Mouse (Mus musculus) ES-CJ7 (cell line): ENCODE results near the gene Tsks.

Experiments used
- DNase-seq: peaks from one replicate; pipeline ENCODE4 v3.0.0; 2011; ENCODE audit warnings: low read depth, low spot score

The Tsks gene

DNA sequence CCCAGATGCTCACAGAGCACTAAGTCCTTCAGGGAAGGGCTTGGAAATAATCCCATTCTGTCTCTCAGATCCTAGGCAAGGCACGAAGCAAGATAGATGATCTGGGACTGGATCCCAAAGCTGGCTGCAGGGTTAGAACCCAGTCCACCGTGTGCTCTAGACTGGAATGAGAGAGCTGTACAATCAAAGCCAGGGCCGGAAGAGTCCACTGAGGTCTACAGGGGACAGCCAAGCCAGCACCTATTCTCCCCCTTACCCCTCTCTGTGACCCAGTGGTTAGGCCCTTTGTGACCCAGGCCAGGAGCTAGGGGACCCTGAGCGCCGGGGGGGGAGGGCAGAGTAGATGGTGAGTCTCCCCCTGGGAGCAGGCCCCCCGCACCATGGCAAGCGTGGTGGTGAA lies at the start of gene Tsks:
TSS of gene Tsks (plus strand) at position 301 of the 400 bp plus-strand sequence.
- DNase-seq: peak; percentile 5

DNA sequence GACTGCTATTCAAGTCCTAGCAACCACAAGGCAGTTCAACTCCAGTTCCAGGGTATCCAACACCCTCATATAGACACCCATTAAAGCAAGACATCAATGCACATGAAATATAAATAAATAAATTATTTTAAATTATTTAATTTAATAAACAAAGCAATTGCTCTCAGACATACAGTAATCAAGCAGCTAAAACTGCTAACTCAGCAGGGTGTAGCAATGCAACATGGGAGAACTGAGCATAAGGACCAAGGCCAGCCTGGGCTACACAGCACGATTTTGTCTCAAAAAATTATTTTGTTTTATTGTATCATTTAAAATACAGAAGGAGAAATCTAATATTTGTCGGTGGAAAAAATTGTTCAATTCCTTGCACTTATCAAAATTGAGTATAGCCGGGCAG lies 48.8 kb upstream of the Tsks start:
- DNase-seq: no peak

DNA sequence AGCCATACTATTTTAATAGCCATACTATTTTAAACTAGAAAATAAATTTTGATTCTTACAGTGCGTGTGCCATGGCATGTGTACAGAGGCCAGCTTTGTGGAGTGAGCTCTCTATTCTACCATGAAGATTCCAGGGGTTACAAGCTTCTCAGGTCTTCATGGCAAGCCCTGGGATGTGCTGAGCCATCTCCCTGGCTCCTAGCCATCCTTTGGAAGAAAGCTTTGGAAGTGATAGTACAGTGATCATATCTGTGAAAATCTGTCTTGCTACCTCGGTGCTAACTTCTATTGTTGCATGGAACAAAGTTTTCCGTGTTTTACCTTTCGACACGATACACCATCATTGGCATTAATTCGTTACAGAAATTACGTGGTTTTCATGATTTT lies 47.8 kb upstream of the Tsks start:
- no peak for DNase-seq

DNA sequence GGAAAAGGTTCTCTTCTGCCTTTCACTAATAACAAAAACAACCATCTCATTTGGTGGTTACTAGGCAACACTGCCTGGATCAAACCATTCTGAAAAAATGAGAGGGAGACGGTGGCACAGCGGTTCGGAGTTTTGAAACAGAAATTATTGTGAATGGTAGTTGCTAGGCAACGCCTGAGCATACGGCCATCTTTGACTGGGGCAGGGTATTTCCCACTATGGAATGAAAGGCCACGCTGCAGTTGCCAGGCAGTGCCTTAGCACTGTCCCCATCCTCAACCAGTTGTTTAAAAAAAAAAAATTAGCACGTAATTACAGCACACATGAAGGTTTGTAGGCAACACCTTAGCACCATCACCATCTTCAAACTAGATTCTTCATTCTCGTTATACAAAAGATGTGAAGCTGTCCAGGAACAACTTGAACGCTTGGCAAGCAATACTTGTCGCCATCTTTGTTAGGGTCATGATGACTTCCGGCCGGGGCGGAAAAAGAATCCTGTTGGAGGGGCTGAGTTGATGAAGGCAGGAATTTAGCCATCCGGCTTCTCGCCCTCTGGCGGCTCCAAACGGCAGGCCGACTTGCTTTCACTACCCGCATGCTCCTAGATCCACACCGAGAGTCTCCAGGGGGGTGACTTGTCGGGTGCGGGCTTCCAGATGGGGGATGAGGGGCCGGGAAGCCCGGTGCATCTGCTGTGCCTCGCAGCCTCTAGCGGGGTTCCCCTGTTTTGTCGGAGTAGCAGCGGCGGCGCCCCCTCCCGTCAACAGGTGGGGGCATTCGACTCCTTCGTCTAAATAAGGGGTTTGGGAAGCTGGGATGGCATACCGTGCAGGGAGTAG lies 47.2 kb upstream of the Tsks start, which contains the start of gene Fuz:
TSS of gene Fuz (plus strand) at position 487 of the 842 bp plus-strand sequence.
- peak; percentile 96 for DNase-seq

DNA sequence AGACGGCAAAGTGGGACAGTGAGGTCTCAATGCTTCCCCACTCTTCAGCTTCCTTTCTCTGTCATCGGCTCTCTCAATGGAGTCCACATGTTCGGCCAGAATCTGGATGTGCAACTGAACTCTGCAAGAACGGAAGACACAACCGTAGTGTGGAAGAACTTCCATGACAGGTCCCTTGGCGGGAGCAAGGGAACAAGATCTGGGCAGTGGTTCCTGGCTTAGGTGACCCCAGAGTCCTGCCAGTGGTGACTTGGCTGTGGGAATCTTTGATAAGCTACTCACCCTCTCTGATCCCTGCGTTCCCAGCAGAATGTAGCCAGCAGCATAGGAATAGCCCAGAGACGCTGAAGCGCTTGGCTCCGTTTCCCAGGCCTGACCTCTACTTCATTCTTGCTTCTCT lies 46.5 kb upstream of the Tsks start:
- no peak for DNase-seq

DNA sequence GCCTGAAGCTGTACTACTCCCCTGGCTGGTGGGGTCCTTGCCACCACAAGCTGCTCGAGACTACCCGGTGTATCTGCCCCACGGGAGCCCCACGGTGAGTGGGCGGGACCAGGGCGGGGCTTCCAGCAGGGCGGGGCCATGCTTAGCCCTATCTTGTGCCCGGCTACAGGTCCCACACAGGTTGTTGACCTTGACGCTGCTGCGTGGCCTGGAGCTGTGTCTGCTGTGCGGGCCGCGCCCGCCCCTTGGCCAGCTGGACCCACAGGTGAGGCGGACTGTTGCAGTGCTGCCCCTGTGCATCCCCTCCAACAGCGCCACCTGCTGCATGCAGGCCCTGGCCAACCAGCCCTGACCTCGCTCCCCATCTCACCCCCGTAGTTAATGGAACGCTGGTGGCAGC lies 44.4 kb upstream of the Tsks start:
- DNase-seq: peak; percentile 76

DNA sequence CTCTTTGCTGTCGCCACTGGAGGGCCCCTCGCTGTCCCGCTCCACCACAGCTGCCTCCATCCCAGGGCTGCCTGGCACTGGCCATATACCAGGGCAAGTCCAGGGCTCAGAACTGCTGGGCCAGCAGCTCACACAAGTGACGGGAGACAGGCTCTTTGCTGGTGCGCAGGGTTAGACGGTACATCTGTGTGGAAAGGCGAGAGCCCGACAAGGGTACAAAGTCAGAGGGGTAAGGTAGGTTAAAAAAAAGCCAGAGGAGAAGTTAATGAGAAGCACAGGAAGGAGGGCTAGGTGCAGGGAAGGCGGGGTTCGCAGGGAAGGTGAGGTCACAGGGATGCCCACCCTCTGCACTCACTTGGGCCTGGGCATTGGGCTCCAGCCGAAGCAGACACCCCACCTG lies 42.4 kb upstream of the Tsks start:
- no peak for DNase-seq

DNA sequence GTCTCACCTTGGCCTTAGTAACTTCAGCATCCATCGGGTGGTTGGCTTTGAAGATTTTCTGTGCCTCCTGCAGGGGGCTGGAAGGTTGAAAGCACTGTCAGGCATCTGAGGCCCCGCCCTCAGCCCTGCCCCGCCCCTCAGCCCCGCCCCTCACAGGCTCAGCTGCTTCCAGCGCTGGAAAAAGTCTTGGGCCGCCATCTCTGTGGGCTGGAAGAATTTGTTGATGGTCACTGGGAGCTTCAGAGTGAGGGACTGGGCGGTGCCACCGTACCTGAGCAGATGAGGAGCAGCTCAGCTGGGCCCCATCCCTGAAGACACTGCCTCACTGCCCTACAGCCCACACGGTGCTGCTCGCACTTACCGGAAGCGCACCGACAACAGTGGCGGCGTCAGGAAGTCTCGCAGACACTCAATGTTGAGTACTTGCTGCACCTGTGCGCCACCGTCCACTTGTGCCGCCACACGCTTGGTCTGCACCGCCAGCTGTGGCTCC lies 41.7 kb upstream of the Tsks start:
- DNase-seq: peak; percentile 84

DNA sequence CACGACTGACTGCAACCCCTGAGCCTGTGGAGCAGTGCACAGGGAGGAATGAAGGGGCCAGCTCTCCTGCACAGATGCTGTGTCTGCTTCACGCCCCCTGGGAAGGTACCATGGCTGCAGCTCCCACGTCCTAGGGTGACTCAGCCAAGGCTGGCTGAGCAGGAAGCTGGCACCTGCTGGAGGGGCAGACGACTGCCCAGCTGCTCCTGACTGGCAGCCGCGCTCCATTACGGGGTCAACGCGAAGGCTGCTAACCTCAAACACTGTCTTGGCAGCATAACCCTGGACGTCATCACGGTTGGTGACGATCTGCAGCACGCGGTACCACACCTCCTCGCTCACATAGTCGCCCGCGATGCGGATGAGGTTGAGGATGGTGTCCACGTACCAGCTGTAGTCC lies 37.6 kb upstream of the Tsks start:
- no peak for DNase-seq

DNA sequence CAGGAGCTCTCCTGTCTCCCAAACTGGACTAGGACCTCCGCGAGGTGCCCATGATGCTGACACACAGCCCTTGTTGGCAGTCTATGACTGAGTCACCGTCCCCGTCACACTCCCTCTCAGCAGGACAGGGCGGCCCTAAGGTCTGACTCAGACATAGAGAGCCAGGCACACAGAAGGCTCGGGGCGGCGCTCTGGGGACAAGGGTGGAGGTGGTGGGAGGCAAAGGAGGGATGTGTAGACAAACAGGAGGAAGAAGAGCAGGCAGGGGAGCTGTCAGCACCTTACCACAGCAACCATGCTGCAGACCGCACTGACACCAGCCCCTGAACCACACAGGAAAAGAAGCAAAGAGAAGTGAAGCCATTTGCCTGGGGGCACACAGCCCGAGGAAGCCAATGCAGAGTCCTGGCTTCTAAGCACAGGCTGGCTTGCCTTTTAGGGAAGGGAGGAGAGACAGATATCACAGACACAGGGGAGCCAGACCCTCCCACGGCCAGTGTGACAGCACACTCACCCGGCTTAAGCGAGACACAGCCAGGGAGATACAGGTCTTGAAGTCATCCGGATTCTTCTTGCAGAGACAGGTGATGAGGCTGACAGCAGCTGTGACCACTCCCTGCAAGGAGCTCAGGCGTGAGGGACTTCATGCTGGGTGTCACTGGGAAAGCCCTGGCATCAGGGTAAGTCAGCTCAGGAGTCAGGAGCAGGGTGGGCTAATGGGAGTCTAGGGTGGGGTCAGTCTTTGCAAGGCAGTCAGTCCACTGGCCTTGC lies 34.1 kb upstream of the Tsks start:
- no peak for DNase-seq

DNA sequence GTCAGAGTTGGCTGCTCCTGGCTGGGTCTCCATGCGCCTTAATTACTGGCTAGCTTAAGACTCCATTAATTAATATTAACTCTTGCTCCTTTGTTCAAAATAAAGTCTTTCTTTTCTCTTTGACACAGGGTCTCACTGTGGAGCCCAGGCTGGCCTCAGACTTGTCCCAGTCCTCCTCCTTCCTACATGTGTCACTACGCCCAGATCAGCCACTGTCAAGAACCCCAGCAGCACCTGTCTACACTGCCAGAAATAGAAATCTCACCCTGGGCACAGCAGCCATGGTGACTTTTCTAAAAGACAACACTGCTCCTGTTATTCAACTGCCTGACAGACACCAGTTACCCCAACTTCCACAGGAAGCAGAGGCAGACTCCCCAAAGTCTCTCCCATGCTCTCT lies 28.6 kb upstream of the Tsks start:
- no peak for DNase-seq

DNA sequence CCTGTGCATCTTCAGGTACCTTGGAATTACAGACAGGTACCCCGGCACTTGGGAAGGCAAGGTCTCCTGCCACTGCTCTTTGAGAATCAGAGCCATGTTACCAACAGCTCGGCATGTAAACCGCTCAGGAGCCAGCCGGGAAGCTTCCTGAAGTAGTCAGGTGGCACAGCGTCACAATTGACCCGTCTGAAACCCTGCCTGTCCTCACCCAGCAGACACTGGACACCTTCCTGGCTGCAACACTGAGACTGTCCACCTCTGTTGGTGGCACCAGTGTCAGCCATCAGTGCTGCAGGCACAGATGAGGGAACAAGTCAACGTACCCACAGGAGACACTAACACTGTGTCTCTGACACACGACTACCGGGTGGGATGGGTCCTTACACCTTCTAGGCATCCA lies 27.7 kb upstream of the Tsks start:
- no peak for DNase-seq

DNA sequence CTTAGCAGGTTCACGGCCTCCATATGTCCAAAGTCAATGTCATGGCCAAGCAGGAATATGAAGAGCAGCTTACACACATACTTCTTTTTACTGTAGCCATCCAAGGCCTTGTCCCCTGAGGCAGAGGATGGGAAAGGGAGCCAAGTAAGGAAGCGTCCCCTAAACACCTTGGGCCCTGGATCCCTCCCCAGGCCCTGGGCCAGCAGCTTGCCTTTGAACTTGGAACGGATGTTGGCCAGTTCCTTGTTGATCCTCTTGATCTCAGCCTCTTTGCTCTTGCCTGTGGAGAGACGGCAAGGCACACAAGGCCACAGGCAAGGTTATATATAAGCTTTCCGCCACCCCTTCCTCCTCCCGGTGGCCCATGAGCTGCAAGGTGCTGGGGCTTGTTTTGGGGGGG lies 26.8 kb upstream of the Tsks start:
- no peak for DNase-seq

DNA sequence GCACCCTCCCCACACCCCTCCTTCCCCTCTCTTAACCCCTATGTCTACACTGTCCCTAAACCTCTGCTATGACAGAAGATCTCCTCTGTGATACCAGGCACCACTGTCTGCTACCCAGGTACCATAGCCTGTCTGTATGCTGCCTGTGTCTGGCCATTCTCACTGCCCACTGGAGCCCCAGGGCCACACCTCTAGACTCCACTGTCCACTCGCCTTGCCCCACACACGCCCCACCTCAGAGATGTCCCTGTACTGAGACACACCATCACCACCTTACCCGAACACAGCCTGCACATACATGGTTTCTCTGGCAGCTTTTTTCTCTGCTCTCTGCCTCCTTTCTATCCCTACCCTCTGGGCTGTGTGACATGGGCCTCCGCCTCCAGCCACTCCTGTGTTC lies 26.1 kb upstream of the Tsks start:
- DNase-seq: no peak

DNA sequence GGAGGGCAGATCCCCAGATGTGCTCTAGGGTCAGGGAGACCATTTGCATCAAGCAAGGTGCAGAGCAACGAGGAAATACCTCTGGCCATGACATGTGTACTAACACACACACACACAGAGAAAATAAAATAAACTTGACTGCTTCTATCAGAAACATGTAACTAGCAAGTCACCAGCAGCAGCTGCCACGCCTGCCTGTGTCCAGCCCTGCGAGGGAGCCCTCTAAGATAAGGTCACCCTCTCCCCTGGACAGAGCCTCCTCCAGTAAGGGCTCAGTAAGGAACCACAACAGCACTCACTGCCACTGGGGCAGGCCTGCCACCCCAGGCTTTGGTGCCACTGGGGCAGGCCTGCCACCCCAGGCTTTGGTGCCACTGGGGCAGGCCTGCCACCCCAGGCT lies 24.8 kb upstream of the Tsks start:
- no peak for DNase-seq

DNA sequence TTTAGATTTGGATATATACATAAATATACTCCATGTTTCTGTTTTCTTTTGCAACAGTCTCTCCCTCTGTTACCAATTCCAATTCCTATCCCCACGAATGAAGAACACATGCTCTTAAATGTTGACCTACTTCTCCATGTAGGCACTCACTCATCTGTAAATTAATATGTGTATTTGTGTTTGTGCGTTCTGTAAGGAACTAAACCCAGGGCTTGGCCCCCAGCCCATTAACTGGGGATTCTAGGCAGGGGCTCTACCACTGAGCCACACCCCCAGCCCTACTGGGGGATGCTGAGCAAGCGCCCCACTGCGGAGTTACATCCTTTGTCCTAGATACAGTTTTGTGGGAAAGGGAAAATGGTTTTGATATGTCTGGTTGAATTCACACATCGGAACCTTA lies 23.9 kb upstream of the Tsks start:
- DNase-seq: no peak

DNA sequence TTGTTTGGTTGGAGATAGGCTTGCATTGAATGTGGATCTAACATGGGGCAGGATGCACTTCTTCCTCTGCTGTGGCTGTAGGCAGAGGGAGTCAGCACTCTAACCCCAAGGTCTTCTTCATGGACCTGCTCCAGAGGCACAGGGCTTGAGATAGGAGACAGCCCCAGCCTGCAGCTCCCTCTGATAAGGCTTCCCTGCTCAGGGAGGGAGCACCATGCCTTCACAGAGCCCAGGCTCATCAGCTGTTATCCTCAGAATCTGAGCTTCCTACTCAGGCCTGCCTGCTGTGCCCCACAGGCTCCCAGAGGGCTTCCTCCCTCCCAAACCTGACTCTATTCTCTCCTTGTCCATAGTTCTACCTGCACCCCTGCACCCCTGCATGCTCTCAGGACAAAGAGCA lies 20.5 kb upstream of the Tsks start:
- DNase-seq: no peak

DNA sequence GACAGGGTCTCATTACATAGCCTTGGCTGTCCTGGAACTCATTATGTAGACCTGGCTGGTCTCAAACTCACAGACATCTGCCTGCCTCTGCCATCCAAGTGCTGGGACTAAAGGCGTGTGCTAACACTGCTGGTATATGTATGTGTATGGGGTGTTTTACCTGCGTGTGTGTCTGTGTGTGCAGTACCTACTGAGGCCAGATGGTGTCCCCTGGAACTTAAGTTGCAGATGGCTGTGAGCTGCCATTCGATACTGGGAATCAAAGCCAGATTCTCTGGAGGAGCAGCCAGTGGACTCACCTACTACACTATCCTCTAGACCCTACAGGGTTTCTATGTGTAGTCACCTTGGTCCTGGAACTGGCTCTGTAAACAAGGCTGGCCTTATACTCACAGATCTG lies 17.5 kb upstream of the Tsks start:
- peak; percentile 88 for DNase-seq

DNA sequence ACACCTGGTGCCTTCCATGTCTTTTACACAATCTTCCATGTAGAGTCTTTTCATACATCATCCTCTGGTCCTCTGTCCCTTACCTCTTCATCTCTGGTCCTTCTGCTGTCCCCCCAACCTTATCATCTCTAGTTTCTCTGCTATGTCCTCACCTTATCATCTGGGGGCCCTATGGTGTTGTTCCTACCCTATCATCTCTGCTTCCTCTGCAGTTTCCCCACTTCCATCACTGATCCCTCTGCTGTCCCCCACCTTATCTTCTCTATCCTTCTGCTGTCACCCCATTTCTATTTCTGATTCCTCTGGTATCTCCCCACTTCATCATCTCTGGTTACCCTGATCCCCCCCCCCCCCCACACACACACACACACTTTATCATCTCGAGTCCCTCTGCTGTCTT lies 14.4 kb upstream of the Tsks start:
- DNase-seq: no peak

DNA sequence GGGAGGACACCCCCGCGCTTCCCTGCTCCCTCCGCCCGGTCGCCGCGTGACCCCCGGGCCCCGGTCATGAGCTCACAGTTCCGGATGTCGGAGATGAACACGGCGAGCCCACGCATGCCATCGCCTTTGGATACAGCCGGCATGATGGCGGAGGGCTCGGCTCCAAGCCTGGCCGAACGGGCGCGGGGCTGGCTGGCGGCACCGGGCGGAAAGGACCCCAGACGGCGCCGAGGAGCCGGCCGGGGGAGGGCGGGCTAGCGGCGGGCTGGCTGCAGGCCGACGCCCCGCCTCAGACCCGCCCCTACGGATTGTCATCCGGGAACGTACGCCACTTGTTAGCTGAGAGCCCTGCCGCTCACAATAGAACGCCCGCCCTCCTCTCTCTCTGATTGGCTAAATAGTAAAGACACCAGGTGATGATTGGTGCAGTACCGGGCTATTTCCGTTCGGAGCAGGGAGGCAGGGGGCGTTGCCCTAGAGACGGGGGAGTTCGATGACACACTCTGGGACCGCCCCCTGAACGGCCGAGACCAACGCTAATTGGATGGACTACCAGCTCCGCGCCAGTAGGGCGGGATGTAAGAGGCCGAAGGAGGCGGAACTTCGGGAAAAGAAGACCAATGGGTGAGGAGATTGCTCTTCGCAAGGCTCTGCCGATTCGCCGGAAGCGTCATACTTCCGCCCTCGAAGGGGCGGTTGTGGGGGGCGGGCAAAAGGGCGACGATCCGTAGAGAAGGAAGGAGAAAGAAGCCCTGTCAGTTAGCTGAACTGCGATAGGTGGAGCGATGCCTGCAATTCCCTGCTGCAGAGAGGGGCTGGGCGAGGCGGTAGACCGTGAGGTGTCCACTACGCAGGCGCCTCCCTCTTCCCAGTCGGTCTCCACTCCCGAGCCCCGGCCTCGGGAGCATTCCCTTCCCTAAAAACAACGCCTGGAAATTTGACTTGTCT lies 13.5 kb upstream of the Tsks start, which contains the start of gene Ap2a1:
TSS of gene Ap2a1 (minus strand) at position 293 of the 948 bp plus-strand sequence.
- peak; percentile 100 for DNase-seq

DNA sequence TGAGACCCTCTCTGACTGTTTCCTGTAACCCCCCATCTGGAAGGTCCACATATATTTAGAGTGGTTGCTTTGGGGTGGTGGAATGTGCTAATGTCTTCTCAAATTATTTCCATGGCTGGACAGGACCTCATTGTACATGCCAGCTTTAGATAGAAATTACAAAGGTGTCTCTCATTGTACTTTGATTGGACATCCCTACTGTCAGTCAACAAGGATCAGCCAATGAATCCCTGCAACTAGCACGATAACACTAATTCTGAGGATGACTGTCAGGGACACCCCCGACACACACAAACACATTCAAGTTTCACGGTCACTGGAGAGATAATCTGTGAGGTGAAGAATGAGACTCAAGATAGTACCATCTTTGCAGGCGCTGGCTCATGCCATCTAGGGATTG lies 4.3 kb upstream of the Tsks start:
- DNase-seq: peak; percentile 88

DNA sequence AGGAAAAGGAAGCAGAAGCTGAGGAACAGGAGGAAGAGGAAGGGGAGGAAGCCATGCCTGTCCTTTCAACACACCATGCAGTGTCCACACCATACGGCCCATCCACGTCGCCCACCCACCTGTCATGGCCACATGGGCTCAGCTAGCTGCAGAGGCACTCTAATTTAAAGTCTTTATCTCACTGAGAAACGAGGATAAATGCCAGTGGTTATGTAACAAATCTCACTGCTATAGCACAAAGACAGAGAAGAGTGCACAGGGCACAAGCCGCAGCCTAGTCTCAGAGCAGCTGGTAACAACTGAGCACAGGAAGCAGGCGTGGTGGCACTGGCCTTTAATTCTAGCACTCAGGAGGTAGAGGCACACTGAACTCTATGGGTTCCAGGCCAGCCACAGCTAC lies 6.9 kb downstream of the Tsks start:
- DNase-seq: no peak
